8 mouse cellular contexts compared by ENCODE assay signal in genomic region chr4:132274156-132274862, GRCm38 (mm10). TPM values are rescaled to one million over a fixed set of nuclear protein-coding genes. Genes with fewer than 3 reads are reported as not detected.
DNase-seq lines count a peak whose midpoint lies in the region; ATAC-seq lines count a peak whose summit lies in the region.

Taf12 (plus strand) TSS chr4:132274375.

- no peaks in the 10 kb centered on the region for H3K4me1 ChIP-seq in hindbrain, embryonic 11.5 days (replicated peaks; ENCODE audit: control insufficient read depth, insufficient read depth, low read length)

- H3K4me2 ChIP-seq in hindbrain, embryonic 11.5 days (replicated peaks; ENCODE audit: low read depth, low read length): peak within 1 kb of the TSS; percentile 93

- H3K9ac ChIP-seq in hindbrain, embryonic 11.5 days (ENCODE audit: low read depth, low read length): peak within 1 kb of the TSS; percentile 94

- no peaks in the 10 kb centered on the region for H3K36me3 ChIP-seq in hindbrain, embryonic 11.5 days (ENCODE audit: control insufficient read depth, insufficient read depth, low read length)

- H3K27ac ChIP-seq in hindbrain, embryonic 11.5 days (ENCODE audit: low read depth, low read length): peak within 1 kb of the TSS; percentile 90

- peak; percentile 81 for ATAC-seq in frontal cortex, adult (ENCODE audit: low TSS enrichment)
- peak; percentile 91 for ATAC-seq in hindbrain, embryonic 11.5 days (ENCODE audit: low FRiP score)

- H3K27me3 ChIP-seq in hindbrain, embryonic 11.5 days (ENCODE audit: control insufficient read depth, insufficient read depth, low read length): no peaks in the 10 kb centered on the region

- peak; percentile 85 for DNase-seq in MEL-GATA-1-ER (ENCODE audit: extremely low read depth, low read depth)
- peak; percentile 90 for DNase-seq in cerebellum, adult 8-10 months
- peak; percentile 98 for DNase-seq in hindbrain, embryonic 11.5 days (ENCODE audit: low spot score)
- peak; percentile 88 to 93 for DNase-seq in layer of hippocampus, postnatal 10 days (ENCODE audit: low spot score in 2 of 2)
- peak; percentile 95 for DNase-seq in lung, postnatal 10 days
- DNase-seq in ovary, postnatal 36 days (ENCODE audit: low spot score): peak; percentile 92
- peak; percentile 93 for DNase-seq in thymus, postnatal 25 days

- no peaks in the 10 kb centered on the region for H3K9me3 ChIP-seq in hindbrain, embryonic 11.5 days (ENCODE audit: control insufficient read depth, low read length)

- WGBS in hindbrain, embryonic 11.5 days: under 1% methylated on average over 48 of the region's 48 CpGs

- H3K4me3 ChIP-seq in hindbrain, embryonic 11.5 days (ENCODE audit: low read depth, low read length): peak within 1 kb of the TSS; percentile 92

RNA-seq across cellular contexts. Expression of gene Taf12, which starts in this region (rescaled TPM):
- polyA plus RNA-seq in hindbrain, embryonic 11.5 days (2014; fragmentation: Nextera tagmentation; extraction: Ambion mirVana): 60.5 and 65.0 TPM in 2 replicates
- 10 to 100 TPM; 16.6 to 17.6 TPM for total RNA-seq in layer of hippocampus, postnatal 10 days (2021)

Comparison
In these comparisons a context has a peak if more than half of its experiments do, and no peak if none do; other contexts are left out.
1. Peak in every context shown above with its lines: DNase-seq, ATAC-seq, H3K4me3 ChIP-seq and H3K27ac ChIP-seq.